Mouse (Mus musculus): ENCODE data around the gene Ramac.

Gene Ramac

DNA sequence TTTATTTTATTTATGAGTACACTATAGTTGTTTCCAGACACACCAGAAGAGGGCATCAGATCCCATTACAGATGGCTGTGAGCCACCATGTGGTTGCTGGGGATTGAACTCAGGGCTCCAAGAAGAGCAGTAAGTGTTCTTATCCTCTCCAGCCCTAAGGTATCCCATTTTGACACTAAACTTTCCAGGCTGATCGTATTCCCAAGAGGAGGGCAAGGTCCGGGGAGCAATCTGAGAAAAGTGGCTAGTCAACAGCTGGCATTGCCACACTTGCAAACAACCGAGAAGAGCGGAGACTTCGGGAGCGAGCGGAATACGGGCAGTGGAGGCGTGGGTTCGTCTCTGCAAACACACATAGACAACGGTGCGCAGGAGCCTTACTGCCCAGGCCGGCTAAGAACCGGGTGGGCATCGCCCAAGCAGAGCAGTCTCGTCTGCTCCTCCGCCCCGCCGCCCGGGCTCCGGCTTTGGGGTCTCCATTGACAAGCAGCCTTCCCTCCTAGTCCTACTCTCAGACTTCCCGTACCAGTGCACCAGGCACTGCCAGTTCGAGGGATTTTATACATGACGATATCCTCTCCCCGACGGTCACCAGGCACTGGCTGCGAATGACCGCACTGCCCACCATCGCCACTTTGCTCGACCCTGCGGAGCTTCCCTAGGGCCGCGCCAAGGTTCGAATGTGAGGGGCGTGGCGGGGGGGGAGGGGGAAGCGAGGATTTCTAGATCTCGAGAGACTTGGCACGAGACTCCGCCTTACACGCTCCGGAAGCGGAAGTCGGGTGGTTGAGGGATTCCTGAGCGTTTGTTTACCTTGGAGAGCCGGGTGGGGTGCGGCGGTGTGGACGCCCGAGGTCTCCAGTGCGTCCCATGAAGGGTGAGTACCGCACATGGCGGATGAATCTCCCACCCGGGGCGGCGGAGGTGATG is at the start of gene Ramac:
TSS of gene Ramac (plus strand) at position 746 of the 930 bp plus-strand sequence.
- peak; percentile 83 for DNase-seq (ENCODE audit: low read depth, low spot score)

DNA sequence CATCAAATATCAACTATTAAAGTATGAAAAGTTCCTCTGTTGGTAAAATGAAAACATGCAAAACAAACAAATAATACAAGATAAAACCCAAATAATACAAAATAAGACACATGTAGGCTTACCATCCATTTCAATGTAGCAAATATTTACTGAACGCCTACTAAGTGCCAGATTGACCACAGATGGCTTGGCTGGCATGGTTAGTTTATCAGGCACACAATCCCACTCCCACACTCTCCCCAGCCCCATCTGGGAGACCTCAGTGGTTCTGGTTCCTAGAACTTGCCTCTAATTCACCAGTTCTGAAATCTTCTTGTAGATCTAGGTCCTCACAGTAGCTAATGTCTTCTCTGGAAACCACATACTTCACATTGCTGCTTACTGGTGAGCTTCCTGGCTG is 44.1 kb upstream of the Ramac start:
- DNase-seq (ENCODE audit: low read depth, low spot score) = no peak

DNA sequence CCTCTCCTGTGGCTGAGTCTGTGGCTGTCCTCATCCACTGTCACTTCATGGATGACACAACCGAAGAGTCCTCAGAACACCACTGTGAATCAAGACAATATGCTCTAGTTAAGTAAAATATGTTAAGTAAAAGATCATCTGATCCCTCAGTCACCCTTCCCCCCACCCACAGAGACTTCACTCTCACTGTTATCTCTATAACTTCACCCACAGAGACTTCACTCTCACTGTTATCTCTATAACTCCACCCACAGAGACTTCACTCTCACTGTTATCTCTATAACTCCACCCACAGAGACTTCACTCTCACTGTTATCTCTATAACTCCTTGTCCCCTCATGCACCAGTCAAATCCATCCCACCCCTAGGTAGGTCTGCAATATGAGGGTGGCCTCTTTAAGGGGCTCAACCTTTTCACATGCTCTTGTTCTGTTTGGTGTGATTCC is 43.5 kb upstream of the Ramac start:
- no peak for DNase-seq (ENCODE audit: low read depth, low spot score)

DNA sequence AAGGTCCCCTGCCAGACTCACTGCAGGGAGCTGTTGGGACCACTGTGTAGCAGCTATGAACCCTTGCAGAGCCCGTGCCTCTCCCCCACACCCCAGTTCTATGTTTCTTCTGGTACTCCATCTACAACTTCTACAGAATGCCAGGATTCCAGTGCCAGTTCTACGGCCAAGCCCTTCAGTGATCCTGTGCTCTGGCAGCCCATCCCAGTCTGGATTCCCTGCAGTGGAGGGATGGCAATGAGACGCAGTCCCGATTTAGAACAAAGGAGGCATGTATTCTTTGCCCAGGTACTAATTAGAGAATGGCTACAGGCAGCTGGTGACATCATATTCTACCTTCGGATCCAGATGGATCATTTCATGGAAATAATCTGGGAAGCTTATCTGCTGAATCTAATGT is 41.5 kb upstream of the Ramac start:
- no peak for DNase-seq (ENCODE audit: low read depth, low spot score)

DNA sequence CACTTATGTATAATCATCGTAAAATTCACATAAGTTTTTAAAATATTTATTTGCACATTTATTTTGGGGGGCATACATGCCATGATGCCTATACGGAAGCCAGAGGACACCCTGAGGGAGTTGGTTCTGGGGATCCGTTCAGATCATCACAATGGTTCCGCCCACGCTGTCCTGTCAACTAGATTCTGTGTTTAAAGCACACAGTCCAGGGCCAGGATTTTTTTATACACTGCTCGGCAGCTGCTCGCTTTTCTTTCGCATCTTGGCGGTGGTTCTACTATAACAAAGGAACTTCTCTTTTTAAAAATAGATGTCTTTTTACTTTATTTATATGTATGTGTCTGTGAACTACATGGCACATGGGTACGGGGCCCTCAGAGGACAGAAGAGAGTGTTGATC is 38.9 kb upstream of the Ramac start:
- DNase-seq (ENCODE audit: low read depth, low spot score) = no peak

DNA sequence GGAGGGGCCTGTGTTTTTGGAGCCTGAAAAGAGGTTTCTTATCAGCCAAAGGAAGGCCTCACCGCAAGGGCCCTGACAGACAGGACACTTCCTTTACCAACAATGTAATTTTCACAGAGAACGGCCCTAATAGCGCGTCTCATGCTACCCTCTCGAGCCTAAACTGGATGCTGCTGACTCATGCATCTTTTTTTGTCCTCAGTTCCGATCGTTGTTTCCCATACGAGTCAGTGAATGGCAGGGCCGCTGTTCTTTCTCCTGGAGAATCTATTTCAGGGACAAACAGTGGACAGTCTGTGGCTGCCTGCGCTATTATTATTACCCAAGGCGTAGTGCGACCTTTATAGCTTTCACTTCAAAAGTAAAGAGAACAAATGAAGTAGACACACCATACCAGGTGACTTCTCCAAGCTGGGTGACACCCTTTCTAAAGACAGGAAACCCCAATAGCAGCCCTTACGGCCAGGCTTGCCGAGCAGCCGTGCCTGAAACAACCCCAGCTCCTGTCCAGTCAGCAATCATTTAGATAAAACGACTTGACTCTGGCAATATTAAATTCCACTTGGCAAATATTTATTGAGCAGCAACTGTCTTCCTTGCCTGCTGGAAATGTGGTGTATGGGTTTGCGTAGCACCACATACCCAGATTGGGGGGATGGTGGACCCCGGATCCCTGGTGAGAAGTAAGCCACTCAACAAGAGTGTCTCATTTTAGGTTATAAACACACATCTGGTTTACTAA is 36.6 kb upstream of the Ramac start:
- no peak for DNase-seq (ENCODE audit: low read depth, low spot score)

DNA sequence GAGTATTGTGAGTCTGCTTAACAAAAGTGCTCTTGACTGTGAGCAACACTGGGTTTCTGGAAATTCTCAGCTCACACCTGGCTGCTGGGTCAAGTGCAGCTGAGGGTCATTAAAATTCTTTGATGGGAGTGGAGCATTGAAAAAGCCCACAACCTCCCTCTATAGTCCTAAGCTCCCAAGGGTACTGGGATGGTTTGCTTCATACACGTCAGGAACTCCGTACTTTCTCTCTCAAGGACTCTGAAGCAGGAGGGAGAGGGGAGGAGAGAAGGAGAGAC is 36.1 kb upstream of the Ramac start:
- DNase-seq (ENCODE audit: low read depth, low spot score) = no peak

DNA sequence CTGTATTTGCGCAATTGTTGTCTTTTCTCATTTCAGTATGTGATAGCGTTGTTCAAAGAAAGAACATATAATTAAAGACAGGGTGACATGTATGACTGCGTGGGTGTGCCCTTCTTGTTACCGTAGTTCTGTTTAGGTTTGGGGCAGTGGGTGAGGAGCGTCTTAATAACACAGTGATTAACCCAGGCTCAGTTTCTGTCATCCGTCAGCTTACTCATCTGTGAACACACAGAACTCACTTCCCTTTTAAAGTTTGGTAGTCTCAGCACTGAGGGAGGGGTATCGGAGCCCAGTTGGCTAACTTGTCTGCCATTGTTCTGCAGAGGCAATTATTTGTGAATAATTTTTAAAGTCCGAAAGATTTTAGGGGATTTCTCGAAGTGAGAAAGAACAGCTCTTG is 35.0 kb upstream of the Ramac start:
- DNase-seq (ENCODE audit: low read depth, low spot score) = no peak

DNA sequence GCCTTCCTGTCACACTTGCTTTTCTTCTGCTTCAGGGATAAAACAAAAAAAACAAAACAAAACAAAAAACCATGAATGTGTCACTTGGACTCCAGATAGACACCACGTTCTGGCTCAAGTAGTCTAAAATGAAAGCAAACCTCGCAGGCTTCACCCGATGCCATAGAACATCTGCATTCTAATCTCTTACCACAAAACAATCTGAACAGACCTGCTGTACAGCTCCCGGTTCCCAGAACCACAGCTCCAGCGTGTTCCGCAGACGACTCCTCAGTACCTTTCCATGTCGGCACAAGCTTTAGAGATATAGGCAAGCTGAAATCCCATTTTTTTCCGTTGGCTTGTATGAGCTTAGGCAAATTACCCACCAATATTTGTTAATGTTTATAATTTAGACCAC is 32.9 kb upstream of the Ramac start:
- DNase-seq (ENCODE audit: low read depth, low spot score) = no peak

DNA sequence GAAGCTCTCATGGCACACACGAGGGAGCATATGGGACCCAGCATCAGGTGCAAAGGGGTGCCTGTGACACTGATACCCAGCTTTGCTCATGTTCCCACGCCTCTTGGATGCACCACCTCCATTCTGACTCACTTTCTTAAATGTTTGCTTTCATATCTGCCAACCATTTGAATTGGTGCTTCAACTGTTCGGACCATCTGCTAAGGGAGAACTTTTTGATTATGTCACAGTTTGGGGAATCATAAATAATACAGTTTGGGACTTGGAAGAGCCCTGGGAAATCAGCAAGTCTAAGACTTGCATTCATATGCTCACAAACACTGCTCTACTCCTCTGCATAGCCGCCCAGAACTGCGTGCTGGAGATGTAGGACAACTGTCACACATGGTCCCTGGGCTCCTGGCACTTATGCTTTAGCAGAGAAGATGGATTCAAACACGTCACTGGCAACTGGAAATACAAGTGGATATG is 31.5 kb upstream of the Ramac start:
- DNase-seq (ENCODE audit: low read depth, low spot score) = peak; percentile 51

DNA sequence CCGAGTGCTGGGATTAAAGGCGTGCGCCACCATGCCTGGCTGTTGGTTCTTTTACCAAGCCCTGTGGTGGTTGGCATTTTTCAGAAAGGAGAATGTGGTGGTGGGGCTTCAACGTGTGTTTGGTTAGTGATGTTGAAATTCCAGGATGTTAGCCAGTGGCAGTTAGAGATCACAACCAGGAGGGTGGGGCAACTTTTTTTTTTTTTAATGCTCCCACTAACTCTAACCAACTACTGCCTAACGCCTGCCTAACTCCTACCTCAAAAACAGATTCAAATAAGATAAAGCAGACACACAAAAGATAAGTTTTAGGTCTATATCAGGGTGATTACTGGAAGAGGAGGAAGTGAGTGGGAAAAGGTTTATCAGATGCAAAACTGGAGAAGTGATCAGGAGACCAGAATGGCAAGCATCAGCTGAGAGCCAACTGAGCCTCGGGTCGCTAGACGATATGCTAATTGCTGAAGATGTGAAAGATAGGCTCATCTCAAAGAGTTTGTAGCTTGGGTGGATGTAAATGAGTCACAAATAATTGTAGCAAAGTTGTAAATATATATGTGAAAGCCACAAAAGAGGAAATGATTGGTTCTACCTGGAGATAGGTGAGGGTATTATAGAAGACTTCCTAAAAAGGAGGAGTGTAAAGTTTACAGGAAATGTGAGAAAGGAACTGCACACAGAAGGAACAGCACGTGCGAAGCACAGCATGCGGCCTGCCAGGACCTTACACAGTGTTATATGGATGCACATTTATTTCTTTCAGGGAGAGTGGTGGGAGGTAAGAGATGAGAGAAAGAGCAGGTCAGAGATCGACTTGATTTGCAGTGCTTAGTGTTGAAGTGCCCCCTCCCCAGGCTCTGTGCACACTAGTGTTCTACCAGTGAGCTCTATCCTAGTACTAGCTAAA is 30.3 kb upstream of the Ramac start:
- no peak for DNase-seq (ENCODE audit: low read depth, low spot score)

DNA sequence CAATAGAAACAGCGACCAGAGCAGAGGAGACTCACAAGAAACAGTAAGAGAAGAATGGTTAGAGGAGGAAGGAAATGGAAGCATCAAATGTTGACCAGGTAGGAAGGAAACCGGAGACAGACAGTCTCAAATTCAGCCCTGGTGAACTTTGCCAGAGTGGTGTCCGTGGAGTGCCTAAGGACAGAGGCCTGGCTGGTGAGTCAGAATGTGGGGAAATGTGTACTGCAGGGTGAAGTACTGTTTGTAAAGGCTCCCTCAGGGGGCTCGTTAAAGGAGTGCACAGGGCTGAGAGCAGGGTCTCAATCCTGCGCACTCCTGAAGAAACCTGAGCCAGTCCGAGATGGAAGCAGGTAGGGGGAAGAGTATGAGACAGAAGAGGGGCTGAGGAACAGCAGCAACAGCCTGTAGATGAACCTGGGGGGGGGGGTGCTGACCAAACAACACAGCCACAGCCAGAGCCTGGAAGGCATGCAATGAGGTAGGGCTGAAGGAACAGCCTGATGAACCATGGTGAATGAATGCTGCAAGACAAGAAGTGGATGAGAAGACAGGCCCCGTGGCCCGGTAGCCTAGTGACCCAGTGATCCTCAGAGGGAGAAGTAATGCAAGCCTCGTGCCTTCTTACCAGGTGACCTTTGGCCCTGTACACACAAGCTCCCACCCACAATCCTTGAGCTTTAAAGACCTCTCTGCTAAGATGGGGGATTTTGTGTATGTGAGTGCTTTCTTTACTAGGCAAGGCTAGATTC is 27.3 kb upstream of the Ramac start:
- DNase-seq (ENCODE audit: low read depth, low spot score) = no peak

DNA sequence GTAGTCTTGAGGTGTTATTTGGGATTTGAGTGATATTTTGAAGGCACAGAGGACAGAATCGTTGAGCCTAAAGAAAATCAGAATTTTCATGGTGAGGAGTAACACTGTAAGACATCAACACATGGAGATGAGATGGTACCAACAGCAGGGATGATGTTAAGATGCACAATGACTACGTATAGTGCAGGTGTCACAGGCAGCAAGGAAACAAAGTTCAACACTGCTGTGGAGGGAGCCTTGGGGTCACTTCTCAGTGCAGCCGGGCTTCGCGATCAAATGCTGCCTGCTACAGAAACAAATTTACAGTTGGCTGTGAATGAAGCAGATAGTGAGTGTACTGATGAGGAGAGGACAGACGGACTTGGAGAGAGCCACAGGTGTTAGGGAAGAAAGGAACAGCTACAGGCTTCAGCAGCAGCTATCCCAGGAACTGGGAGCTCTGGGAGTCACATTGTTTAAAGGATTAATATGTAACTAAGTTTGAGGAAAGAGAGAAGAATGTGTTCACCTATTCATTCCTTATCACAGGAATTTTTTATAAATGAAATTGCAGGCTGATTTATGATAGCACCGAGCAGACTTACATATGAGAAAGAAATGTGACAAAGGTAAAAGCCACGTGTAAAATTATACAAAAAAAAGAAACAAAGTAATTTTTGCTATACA is 23.9 kb upstream of the Ramac start:
- DNase-seq (ENCODE audit: low read depth, low spot score) = no peak

DNA sequence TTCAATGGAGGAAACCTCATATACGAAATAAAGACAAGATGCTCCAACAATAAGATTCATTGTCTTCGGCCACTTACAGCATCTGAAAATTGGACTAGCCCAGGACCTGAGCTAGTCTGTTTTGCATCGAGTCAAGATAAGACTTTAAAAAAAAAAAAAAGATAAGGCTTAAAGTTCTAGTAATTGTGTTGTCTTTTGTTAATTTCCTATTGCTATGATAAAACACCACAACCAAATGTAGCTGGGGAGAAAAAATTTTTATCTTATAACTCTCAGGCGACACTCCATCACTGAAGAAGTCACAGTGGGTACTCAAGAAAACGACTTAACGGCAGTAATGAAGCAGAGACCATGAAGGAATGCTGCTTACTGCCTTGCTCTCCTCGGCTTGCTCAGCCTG is 22.7 kb upstream of the Ramac start:
- no peak for DNase-seq (ENCODE audit: low read depth, low spot score)

DNA sequence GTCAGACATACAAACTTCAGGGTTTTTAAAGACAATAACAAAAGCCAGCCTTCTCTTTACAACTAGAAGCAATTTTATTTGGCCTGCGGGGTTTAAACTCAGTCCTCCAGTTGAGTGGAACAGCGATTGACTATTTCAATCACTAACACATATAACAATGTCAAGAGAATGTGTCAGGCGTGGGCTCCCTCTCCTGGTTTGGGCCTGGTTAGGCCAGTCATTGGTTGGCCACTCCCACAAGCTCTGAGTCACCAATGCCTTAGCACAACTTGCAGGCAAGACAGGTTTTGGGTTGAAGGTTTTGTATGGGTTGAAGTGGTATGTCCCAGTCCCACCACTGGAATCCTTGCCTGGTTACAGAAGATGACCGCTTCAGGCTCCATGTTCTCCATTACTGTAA is 18.6 kb upstream of the Ramac start:
- DNase-seq (ENCODE audit: low read depth, low spot score) = no peak

DNA sequence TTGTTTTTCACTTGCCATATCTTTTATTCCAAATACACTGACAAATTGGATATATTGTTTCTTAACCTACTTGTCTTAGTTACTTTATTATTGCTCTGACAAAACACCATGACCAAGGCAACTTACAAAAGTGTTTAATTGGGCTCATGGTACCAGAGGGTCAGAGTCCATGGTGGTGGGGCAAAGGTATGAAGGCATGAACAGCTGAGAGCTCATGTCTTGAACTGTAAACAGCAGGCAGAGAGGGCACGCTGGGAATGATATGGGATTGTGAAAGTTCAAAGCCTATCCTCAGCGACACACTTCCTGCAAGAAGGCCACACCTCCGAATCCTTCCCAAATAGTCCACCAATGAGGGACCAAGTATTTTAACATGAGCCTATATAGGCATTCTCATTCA is 14.8 kb upstream of the Ramac start:
- DNase-seq (ENCODE audit: low read depth, low spot score) = no peak

DNA sequence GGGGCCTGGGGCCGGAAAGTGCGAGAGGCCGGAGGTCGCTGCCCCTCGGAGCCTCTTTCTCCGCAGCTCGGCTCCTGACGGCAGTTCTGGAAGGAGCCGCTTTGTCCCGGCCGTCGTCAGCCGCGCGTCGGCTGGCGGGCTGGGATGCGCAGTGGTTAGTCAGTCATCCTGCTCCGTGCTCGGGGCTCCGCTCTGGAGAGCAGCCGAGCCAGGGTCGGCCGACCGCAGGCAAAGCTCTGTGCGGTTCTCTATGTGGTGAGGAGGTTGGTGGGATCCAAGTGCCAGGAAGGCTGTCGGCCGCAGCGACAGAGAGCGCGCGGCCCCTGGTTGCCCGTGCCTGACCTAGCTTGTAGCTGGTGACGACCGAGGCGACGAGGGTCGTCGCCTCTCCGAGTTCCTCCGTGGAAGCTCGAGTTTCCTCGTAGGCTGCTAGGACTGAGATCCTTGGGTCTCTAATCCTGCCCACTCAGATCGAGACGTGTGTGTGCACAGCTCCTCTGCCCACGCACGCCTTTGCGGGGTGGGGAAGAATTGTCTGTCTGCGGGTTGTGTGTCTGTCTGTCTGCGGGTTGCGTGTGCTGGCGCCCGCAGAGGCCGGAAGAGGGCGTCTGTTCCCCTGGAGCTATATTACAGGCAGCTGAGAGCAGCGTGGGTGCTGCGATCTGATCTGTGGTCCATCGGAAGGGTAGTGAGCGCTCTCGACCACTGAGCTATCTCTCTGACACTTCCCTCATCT is 553 bp downstream of the Ramac start:
- DNase-seq (ENCODE audit: low read depth, low spot score) = no peak

DNA sequence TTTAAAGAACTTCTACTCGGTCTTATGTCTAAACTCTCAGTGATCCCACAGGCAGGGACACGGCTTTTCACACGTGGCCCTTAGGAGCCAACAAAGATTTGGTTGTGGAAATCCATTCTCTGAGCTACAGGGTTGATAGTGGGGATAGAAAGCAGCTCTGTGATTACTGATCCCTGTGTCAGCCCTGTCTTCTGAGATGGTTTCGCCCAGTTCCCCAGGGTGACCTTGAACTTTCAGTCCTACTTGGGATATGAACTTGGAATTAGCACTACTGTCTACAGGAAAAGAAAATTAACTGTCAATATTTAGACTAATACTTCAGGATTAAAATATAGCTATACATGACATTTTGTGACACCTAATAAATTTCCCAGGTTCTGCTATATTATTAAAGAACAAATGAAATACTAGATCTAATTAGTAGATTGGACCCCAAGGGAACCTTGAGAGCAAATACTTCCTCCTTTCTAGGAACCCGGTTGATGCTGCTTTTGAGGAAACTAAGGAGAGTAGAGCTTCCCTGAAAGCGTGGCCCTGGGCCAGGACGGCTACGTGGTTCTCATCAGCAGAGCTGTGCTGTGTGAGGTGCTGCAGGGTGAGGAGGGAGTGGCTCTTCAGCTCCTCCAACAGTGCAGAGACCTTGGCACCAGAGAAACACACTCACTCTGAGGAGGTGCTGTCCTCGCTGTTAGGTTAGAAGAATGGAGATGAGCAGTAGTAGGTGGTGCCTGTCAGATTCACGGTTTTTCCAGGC is 10.2 kb downstream of the Ramac start:
- no peak for DNase-seq (ENCODE audit: low read depth, low spot score)

DNA sequence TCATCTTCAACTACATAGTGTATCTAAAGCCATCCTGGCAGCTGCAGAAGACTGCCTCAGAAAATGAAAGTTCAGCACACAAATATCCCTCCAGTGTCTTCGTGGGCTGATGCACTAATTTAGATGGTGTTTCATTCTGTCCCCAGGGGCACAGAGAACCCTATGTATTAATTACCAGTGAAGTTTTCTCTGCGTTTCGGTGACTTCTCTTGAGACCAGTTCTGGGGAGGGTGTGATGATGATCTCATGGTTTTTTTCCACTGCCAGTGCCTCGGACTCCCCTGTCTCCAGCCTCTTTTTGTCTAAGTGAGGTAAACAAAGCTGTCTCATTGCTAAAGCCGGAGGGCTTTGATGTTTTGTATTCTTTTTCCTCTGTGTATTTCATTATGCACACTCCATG is 12.6 kb downstream of the Ramac start:
- no peak for DNase-seq (ENCODE audit: low read depth, low spot score)

All from brain, embryonic 18.5 days (tissue).